Mouse (Mus musculus): Measurements from ENCODE around the gene Smtn.

Smtn gene

DNA sequence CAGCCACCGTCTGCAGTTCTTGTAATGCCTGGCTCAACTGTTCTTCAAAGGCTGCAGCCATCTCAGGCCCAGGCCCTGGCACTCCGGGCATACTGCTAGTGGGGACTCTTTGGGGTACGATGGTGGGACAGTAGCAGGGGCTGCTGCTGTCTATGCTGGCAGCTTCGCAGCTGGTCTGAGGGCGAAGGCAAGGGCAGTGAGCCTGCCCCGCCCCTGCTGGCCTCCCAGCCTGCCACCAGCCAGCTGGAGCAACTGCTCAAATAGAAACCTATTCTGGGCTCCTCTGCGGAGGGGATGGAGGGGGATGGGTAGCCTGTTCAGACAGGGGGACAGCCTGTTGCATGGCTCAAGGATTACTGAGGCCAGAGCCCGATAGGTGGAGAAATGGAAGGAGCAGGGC lies 12.6 kb downstream of the Smtn start:
- no peak for DNase-seq (ENCODE audit: low read depth, low spot score)

DNA sequence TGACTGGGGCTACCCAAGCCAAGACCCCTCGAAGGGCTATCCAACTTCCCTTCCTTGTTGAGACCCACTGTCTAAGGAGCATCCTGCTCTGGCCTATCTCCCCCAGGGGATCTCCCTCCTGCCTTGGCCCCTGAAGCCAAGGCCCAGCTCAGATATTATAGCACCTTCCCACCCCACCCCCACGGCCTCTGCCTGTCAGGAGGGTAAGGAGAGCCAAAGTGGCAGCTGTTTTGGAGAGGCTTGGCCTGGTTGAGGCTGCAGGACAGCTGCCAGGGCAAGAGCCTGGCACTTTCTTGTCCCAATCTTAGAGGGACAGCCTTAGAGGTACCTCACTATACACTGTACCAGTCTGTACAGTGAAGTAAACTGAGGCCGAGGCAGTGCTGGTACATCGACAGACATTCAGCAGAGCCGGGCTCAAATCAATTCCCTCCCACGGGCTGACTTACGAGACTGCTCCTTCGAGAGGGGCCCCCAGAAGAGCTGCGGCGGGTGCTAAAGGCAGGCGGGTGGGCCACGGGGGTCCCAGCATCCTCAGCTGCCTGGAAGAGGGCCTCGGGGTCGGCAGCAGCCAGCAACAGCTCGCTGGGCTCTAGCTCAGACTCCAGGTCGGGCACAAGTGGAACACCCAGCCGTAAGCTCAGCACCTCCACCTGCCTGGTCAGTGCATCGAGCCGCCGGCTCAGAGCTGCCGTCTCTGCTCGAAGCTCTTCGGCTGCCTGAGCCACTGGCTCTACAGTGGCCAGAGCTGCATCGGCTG lies 13.3 kb downstream of the Smtn start:
- no peak for DNase-seq (ENCODE audit: low read depth, low spot score)

DNA sequence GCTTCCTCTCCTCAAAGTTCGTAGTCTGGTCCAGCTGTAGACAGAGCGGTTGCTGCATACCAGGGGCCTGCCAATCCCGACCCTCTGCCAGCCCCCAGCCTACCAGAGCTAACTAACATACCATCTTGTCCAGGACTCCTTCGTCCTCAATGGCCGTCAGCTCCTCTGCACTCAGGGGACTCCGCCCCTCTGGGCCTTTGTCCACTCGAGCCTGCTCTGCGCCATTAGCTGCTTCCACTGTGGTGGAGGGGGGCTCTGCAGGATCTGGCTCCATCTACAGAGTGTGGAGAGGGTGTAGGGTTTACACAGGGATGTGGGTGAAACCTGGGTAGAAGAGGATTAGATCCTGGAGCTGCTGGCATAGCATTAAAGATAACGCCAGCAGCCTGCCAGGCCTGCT lies 14.2 kb downstream of the Smtn start:
- DNase-seq (ENCODE audit: low read depth, low spot score) = no peak

DNA sequence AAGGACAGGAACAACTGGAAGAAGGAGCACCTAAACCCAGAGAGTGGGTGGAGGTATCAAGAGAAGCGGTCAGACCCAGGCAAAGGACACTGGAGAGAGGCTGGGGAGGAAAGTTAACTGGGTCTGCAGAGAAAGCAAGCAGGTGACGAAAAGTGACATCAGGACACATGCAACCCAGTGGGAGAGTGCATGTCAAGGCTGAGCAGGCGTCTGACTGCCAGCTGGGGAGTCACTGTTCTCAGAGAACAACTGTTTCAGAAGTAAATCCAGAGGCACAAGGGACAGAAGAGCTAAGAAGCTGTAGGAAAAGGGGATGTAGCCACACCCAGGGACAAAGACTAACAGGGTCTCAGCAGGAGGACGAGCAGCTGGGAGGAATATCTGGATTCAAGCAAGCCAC lies 14.9 kb downstream of the Smtn start:
- no peak for DNase-seq (ENCODE audit: low read depth, low spot score)

DNA sequence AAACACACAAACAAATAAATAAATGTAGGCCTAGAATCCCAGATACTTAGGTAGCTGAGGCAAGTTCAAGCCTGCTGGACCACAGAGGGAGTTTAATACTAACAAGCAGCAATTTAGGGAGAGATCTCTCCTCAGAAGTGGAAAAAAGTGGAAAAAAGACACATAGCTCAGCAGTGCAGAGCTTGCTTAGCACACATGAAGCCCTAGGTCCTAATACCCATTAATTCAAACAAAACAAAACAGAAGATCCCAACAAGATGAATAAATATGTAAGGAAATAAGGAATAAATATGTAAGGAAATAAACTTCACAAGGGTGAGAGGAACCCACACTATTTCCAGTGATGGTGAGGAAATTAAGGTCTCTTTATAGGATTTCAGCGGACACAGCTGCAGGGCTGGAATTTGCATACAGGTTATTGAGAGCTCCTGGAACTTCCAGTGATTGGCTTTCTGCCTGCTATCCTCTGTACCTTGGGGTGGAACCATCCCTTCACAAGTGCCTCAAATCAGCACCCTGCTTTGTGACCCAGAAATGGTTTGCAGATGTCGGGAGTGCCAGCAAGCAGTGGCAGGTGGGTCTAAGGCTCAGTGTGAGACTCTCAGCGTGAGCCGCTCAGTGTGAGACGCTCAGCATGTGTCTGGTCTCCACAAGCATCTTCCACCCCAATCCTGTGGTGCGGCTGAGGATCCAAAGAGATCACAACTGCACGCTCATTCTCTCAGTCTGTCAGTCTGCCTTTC lies 16.4 kb downstream of the Smtn start:
- no peak for DNase-seq (ENCODE audit: low read depth, low spot score)

DNA sequence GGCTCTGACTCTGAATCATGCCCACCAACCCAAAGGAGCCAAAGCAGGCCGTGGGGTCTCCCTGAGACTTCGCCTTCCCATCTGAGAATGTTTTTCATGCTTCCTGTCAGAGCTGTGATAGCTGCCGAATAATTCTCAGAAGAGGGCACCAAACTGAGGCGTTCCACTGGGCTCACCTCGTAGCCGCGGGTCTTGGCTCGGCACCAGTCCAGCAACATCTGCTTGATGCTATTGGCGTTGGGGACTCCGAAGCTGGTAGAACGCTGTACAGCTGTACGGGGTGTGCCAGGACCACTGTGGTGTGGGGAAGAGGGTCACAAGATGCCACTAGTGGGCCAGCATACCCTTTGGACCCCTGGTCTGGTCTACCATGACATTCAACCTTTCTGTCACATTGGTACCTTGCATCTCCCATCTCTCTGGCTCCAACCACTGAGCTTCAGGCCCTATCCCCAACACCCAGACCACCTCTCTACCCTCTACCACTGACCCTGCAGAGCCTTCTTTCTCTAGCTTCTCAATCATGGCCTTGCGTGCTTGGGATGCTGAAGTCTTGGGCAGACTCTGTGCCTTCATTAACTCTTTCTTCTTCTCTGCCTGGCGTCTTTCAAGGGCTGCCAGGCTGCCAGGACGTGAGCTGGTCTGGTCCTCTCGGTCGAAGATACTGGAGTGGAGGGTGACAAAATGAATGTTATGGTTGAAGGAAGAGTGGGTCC lies 18.0 kb downstream of the Smtn start:
- no peak for DNase-seq (ENCODE audit: low read depth, low spot score)

DNA sequence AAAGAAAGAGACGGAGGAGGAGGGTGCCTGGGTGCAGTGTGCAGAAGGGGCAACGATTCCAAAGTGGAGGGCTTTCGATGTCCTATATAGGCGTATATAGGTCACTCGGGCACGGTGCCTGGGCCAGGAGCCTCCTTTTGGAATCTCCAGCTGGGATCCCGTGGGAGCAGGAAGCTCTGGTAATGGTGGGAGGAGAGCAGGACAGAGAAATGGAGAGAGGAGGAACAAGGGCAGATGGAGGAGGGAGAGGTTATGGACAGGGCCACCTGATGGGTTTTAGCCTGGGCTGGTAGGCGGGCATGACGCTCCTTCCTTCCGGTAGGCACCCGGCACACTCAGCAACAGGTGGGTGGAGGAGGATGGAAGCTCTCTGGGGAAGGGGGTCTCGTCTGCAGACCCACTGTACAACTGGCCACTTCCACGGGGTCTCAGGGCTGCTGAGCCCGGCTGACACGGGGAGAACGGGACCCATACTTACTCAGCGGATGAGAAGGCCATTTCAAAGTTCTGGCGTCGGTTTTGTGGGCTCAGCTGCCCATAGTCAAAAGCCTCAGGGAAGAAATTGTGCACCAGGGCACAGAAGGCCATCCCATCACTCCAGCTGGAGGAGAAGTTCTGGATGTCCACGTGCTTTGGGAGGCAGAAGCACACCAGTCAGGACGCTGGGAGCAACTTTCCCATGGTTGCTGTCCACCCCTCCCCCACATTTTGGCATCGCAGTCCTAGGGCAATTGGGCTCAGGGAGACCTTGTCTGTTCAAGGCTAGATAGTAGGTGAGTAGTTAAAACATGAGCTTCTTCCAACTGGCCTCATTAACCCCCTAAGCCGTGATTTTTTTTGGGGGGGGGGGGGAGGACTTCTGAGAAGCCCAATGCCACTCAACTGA lies 18.8 kb downstream of the Smtn start:
- no peak for DNase-seq (ENCODE audit: low read depth, low spot score)

DNA sequence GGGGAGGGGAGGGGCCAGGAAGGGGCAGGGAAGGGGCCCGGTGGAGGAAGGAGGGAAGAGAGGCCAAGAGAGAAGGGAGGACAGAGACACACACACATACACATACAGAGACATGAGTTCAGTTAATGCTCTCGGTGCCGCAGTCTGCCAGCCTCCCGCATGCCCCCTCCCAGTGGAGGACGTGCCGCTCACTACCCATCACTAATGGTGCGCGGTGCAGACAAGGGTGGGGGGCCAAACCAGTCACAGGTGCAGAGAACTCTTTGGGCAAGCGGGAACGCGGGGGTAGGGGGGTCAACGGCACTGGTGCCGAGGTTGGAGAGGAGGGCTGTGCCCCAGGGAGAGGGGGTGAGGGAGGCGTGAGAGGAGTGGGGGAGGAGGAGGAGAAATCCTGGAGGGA lies 19.5 kb downstream of the Smtn start:
- DNase-seq (ENCODE audit: low read depth, low spot score) = no peak

DNA sequence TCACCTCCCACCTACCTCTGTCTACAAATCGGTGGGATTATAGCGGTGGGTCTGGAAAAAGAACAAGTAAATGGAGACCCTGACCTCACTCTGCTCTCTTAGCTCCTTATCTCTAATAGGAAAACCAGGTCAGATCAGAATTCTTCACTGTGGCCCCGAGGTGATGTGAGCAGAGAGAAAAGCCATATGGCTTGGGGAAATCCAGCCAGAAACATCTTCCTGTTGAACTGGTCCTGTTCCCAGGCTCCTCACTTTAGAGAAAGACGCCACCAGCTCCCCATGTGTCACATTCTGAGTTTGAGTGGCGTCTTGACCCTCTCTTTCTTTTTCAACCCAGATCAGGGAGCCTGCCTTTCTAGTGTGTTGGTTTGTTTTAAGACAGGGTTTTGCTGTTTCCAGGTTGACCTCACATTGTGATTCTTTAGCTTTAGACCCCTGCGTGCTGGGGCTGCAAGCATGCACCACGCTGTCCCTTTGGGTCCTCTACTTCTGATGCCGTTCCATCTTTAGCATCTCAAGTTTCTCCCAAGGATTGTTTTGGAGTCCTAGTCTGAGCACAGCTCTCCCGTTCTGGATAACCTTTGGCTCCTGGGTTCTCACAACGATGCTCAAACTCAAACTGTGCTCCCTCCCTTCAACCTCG lies 20.5 kb downstream of the Smtn start:
- no peak for DNase-seq (ENCODE audit: low read depth, low spot score)

DNA sequence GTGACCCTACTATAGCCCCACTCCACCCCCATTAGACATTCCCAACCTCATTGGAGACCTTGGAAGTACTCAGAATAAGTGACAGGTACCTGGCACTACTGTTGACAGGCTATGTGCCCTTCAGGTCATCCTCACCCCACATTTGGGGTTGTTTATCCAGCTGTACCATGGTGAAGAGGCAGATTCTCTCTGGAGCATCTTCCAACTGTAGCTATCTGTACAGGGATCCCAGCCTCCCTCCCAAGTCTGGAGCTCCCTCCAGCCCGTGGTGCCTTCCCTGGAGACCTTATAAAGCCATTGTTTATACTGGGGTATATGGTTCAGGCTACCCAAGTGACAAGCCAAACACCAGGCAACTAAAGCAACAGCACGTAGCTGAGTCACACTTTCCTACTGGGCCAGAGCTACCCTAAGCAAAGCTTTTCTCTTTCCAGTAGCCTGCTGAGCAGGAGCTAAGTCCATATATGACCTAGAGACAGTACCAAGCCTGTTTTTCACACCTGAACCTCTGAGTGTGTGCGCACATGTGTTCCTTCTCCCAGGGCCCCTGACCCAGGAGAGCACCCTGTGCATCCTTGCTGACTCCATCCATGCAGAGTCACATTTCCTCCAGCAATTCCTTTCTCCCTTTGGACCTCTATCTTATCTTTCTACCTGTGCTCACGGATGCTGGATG lies 21.2 kb downstream of the Smtn start:
- no peak for DNase-seq (ENCODE audit: low read depth, low spot score)

DNA sequence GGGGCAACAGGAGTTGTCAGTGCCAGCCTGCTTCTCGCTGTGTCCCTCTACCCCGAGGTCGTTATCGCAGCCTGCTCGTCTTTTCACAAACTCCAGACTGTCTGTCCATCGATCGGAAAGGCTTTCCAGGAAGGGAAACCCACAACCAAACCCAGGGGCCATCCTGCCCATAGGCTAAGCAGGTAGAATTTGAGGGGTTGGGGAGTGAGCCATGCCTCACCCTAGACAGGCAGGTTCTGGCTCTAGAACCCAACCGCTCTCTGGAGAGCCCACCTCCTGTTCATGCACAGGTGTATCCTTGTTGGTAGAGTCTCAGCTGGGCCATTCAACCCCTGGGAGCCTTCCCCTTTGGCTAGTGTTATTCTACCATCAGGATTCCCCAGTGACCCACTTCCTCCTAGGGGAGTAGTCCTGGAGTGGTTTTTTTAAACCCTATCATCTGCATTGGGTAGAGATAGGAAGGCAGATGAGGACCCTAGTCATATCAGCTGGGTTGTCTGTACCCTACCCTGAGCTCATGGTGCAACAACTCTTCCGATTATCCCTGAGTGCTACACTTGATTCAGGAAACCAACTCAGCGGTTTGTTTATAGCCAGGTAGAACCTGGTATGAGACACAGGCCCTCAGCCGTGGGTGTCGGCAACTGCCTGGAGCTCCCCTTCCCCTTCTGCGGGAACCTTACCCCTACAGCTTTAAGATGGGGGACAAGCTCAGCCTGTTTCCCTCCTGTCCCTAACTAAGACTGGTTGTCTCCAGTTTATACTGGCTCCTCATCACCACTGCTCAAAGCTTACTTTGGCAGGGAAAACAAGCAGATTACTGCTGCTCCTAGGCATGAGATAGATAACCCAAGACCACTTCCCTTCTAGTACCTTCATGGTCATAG lies 22.3 kb downstream of the Smtn start:
- DNase-seq (ENCODE audit: low read depth, low spot score) = no peak

DNA sequence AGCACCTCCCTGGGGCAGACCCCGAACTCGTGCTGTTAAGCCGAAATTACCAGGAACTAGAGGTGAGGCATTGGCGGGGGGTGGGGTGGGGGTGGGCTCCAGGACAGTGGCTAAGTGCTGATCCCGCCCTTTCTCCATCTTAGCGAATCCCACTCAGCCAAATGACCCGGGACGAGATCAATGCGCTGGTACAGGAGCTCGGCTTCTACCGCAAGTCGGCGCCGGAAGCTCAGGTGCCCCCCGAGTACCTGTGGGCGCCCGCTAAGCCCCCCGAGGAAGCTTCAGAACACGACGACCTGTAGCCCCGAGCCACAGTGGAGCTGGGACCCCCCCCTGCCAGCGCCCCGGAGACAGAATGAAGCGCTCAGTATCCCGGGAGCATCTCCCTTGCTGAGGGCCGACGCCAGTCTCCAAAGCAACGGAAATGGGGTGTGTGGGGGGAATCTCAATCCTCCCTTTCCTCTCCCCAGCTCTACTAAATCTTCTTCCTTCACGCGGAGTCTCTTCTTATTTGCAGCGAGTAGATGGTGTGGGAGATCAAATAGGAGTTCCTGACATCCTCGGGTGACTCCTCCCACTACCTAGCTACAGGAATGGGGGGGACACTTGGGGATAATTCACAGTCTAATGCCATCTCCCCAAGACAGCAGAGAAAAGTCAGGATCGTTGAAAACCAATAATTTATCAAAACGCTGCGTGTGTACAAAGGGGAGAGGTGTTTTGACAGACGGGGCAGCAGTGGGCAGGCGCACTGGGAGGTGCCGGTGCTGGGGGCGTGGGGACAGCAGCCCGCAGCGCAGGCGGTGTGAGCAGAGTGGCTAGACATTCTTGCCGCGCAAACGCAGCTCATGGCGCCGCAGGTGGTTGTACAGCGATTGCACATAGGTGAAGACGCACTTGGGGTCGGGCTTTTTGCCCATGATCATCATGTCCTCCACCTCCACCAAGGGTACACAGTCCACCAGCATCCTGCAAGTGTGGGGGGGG lies 23.3 kb downstream of the Smtn start:
- no peak for DNase-seq (ENCODE audit: low read depth, low spot score)

DNA sequence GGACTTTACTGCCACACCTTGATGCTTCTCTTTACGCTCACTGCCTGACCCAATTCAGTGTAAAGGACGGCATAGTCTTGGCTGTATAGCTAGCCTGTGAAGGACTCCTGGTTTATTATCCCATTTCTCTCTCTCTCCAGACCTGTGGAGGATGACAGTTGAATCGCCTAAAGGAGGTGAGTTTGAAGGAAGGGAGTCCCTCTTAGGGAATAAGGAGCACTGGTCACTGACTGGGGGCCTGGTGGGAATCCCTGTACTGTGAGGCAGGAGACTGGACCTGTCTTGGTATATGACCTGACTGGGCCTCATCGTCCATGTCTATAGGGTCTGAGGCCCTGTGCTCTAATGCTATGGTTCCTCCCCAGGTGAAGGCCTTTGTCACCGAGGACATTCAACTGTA lies 24.3 kb downstream of the Smtn start:
- no peak for DNase-seq (ENCODE audit: low read depth, low spot score)

DNA sequence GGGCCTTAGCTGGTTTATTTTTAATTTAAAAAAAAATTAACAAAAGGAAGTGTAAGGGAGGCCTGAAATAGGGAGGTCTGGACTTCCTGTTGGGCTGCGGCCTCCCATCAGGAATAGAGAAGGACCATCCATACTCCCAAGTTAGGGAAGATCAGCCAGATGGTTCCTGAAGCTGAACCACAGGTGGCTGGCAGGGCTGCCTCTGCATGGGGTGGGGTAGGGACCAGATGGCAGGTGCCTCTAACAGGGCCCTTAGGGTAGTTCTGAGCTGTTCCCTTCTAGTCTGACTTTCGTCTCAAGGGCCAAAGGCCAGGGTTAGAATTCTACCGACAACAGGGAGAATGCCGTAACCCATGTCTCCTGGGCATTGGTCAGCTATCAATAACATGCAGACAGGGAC lies 24.8 kb downstream of the Smtn start:
- DNase-seq (ENCODE audit: low read depth, low spot score) = no peak

DNA sequence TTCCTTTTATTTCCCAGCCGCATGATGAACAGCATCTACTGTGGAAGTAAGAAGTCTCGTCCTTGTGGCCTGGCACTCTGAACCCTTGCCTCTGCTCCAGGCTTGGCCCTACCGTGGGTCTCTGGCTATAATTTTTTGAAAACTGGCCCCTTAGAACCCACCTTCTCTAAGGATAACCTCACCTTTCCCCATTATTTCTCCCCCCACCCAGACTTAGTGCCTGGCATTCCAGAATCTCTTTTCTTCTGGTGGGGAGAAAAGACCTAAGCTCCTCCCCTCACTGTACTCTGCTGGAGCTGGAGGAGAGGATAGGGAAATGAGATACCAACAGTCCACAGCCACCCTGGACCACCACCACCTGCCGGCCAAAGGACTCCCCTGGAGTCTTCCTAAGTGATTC lies 25.2 kb downstream of the Smtn start:
- no peak for DNase-seq (ENCODE audit: low read depth, low spot score)

DNA sequence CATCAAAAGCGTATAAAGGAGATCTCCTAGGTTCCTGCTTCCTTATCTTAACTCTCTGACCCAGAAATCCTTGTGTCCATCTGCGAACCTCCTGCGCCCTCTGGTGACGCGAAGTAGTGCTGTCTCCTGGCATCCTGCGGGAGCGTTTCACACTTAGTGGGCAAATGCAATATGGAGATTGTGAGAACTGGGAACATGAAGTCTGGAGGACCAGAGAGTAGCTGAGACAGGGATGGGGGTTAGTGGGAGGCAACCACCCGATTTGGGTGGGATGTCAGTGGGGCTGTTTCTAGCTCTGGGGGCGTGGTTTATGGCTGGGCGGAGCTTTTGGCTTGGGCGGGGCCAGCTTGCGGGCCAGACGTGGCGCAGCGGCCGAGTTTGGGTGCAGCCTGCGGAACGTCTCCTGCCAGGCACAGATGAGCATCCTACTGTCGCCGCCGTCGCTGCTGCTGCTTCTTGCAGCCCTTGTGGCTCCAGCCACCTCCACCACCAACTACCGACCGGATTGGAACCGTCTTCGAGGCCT lies 25.8 kb downstream of the Smtn start, which contains the start of gene Selenom:
TSS of gene Selenom (plus strand) at position 156 of the 526 bp plus-strand sequence.
- DNase-seq (ENCODE audit: low read depth, low spot score) = peak; percentile 36

DNA sequence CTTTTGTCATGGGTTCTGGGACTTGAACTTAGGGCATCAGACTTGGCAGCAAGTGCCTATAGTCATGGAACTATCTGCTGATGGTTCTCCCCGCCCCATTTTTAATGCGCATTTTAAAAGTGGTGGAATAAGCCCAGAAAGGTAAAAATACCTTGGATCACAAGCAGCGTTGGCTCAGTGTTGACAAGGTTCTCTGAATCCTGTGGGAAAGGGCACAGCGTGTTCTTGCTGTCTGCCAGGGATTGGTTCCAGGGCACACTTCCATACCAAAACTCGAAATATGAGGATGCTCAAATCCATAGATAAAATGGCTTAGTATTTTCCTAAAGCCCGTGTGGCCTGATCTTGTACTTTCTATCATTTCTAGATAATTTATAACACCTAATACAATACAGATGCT lies 27.1 kb downstream of the Smtn start:
- no peak for DNase-seq (ENCODE audit: low read depth, low spot score)

DNA sequence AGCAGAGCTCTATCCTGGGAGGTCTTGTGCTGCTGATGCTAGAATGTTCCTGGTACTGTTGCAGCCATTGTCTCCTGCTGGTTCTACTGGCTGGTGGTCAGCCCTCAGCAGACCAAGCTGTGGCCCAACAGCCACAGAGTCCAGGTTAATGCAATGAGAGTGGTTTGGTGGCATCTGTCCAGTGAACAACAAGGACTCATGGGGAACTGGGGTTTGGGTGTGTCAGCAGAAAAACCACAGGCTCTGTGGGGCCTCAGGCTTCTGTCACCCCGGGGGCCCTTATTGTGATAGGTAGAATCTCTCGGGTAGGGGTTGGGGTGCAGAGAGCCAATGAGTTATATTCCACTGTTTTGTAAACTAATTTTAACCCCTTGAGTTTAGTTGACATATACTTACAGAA lies 30.1 kb downstream of the Smtn start:
- DNase-seq (ENCODE audit: low read depth, low spot score) = no peak
